Comparison of ENCODE assay signal across 8 mouse cellular contexts in the genomic region with DNA sequence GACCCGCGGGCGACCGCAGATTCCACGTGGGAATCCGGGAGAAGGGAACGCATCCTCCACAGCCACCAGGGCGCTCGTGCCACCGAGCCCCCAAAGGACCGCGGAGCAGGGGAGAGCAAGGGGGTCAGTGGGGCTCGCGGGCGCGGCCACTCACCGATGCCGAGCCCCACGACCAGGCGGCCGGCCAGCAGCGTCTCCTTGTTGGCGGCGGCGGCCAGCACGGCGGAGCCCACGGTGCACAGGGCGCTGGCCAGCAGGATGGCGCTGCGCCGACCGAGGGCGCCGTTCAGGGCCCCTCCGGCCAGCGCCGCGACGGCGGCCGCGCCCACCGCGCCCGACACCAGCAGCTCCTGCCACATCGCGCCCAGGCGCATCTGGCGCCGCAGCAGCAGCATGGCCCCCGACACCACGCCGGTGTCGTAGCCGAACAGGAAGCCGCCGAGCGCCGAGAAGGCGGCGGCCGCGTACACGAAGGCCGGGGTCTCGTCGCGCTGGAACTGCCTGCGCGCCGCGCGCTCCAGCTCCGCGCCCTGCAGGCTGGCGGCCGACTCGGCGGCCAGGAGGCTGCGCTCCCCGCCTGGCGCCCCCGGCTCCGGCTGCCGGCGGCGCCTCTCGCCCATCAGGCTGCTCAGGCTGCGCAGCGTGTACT. TPM values are rescaled to one million over a fixed set of nuclear protein-coding genes. Genes with fewer than 3 reads are reported as not detected.
DNase-seq lines count a peak whose midpoint lies in the region; ATAC-seq lines count a peak whose summit lies in the region.

No protein-coding gene starts in this region.

- H3K27ac ChIP-seq in embryonic facial prominence, embryonic 15.5 days (replicated peaks), result peak overlapping the region; percentile 76
- H3K27ac ChIP-seq in midbrain, embryonic 15.5 days, result peak overlapping the region; percentile 87

- ATAC-seq in embryonic facial prominence, embryonic 15.5 days (ENCODE audit: insufficient number of reproducible peaks, low FRiP score, low TSS enrichment, low read depth), result peak; percentile 83
- ATAC-seq in midbrain, embryonic 15.5 days (replicated peaks), result peak; percentile 92

- peak overlapping the region; percentile 62 for H3K4me3 ChIP-seq in embryonic facial prominence, embryonic 15.5 days (replicated peaks)
- H3K4me3 ChIP-seq in midbrain, embryonic 15.5 days, result peak overlapping the region; percentile 95

- DNase-seq in adrenal gland, postnatal 10 days, result peak; percentile 49
- DNase-seq in adrenal gland, adult 2 months, result no peak
- peak; percentile 56 for DNase-seq in adrenal gland, postnatal 14 days
- peak; percentile 34 to 58 for DNase-seq in heart, postnatal 14 days
- DNase-seq in liver, result peak; percentile 15
- peak; percentile 56 for DNase-seq in thymus, postnatal 14 days

- H3K4me2 ChIP-seq in embryonic facial prominence, embryonic 15.5 days (replicated peaks), result peak overlapping the region; percentile 96
- H3K4me2 ChIP-seq in midbrain, embryonic 15.5 days, result peak overlapping the region; percentile 93

- H3K4me1 ChIP-seq in embryonic facial prominence, embryonic 15.5 days, result peaks cover 18% of the 10 kb centered on the region
- peaks cover 24% of the 10 kb centered on the region for H3K4me1 ChIP-seq in midbrain, embryonic 15.5 days

- no peaks in the 10 kb centered on the region for H3K9me3 ChIP-seq in embryonic facial prominence, embryonic 15.5 days (replicated peaks)
- H3K9me3 ChIP-seq in midbrain, embryonic 15.5 days, result no peaks in the 10 kb centered on the region

- H3K9ac ChIP-seq in embryonic facial prominence, embryonic 15.5 days, result peak overlapping the region; percentile 70
- peak overlapping the region; percentile 83 for H3K9ac ChIP-seq in midbrain, embryonic 15.5 days

- peaks cover 9% of the 10 kb centered on the region for H3K27me3 ChIP-seq in embryonic facial prominence, embryonic 15.5 days
- no peaks in the 10 kb centered on the region for H3K27me3 ChIP-seq in midbrain, embryonic 15.5 days (replicated peaks)

- H3K36me3 ChIP-seq in embryonic facial prominence, embryonic 15.5 days, result no peaks in the 10 kb centered on the region
- no peaks in the 10 kb centered on the region for H3K36me3 ChIP-seq in midbrain, embryonic 15.5 days (replicated peaks)

- WGBS in embryonic facial prominence, embryonic 15.5 days, result under 1% methylated on average over 77 of the region's 91 CpGs
- WGBS in midbrain, embryonic 15.5 days, result under 1% methylated on average over 84 of the region's 91 CpGs

- intact Hi-C loops in heart, postnatal 14 days (cut with DNase I), result loop anchor here (10.0 kb wide), 1 partner anchor 388 kb away; no protein-coding TSS in a partner anchor

RNA-seq across cellular contexts. Expression of gene Slc2a13, which starts 0.5 kb away (rescaled TPM):
- 1 to 10 TPM; 4.5 to 5.3 TPM for total RNA-seq in adrenal gland, postnatal 10 days (2021)
- total RNA-seq in adrenal gland, adult 2 months (2021), result 1 to 10 TPM; 3.3 to 4.0 TPM
- 1.0 and 2.0 TPM in 2 replicates for polyA plus RNA-seq in adrenal gland, adult 2 months (2012; rRNA removed)
- total RNA-seq in adrenal gland, postnatal 14 days (2021), result 4.0 and 4.4 TPM in 2 replicates
- polyA plus RNA-seq in embryonic facial prominence, embryonic 15.5 days (2015; fragmentation: Nextera tagmentation; extraction: Ambion mirVana), result 2.3 and 2.6 TPM in 2 replicates
- total RNA-seq in heart, postnatal 14 days (2021), result 1 to 10 TPM; 1.9 to 2.3 TPM
- 3.7 and 4.1 TPM in 2 replicates for polyA plus RNA-seq in midbrain, embryonic 15.5 days (2015; fragmentation: Nextera tagmentation; extraction: Ambion mirVana)
